Mouse (Mus musculus) adrenal gland, postnatal 10 days (tissue): ENCODE measurements around the gene Rnf26. TPM values are rescaled to one million over a fixed set of nuclear protein-coding genes. Genes with fewer than 3 reads are reported as not detected.
A peak's percentile ranks its signal among the peaks of the same experiment; 100 is the strongest.

Source experiments
- DNase-seq: peaks from one replicate; pipeline ENCODE4 v3.0.0; 2021; ENCODE audit warnings: mixed read lengths
- long read RNA-seq, 2 experiments: library from polyadenylated mRNA; stranded (forward); transcript quantifications; one replicate each; pipeline ENCODE4 v2.0.0; 2021
- total RNA-seq, 2 experiments: library from RNA; stranded (reverse); gene quantifications; 2 replicates each; pipeline ENCODE4 v1.2.3; 2021

Rnf26 gene
- total RNA-seq, result 10 to 100 TPM; 29.3 to 35.5 TPM
- long read RNA-seq, experiment 1, transcript Rnf26-201 (1 exons, 2,724 nt), result major isoform, 51 of 56 reads
- long read RNA-seq, experiment 1, partial matches to known transcripts, result 0 of 56 reads
- long read RNA-seq, experiment 1, other reads (novel, unspliced or antisense), result 5 of 56 reads
- long read RNA-seq, experiment 2, transcript Rnf26-201 (1 exons, 2,724 nt), result major isoform, 54 of 54 reads
- long read RNA-seq, experiment 2, partial matches to known transcripts, result 0 of 54 reads
- long read RNA-seq, experiment 2, other reads (novel, unspliced or antisense), result 0 of 54 reads

GRCm38 (mm10) chr9:44113105-44113789 is at the start of gene Rnf26, which contains the start of gene Gm49380:
Gene Rnf26, minus strand, starts transcription at chr9:44113517.
Gene Gm49380, minus strand, starts transcription at chr9:44113500.
- DNase-seq, result peak; percentile 96

GRCm38 (mm10) chr9:44159886-44160285 is 46.6 kb upstream of the Rnf26 start:
- DNase-seq, result no peak

- DNase-seq, result peak; percentile 45
Observed at GRCm38 (mm10) chr9:44147290-44147689, 34.0 kb upstream of the Rnf26 start.

- no peak for DNase-seq
Observed at GRCm38 (mm10) chr9:44144718-44145060, 31.4 kb upstream of the Rnf26 start.

- DNase-seq, result peak; percentile 53
Observed at GRCm38 (mm10) chr9:44144023-44144717, 30.9 kb upstream of the Rnf26 start.

- DNase-seq, result no peak
Observed at GRCm38 (mm10) chr9:44143421-44143820, 30.1 kb upstream of the Rnf26 start.

- no peak for DNase-seq
Observed at GRCm38 (mm10) chr9:44141951-44142350, 28.6 kb upstream of the Rnf26 start.

GRCm38 (mm10) chr9:44137846-44138245 is 24.5 kb upstream of the Rnf26 start:
- no peak for DNase-seq

- DNase-seq, result no peak
Observed at GRCm38 (mm10) chr9:44135731-44136411, 22.6 kb upstream of the Rnf26 start.

GRCm38 (mm10) chr9:44134851-44135730 is 21.8 kb upstream of the Rnf26 start:
- peak; percentile 83 for DNase-seq

GRCm38 (mm10) chr9:44134101-44134850 is 21.0 kb upstream of the Rnf26 start, which contains the start of gene Mcam:
Gene Mcam, plus strand, starts transcription at chr9:44134469.
- peak; percentile 88 for DNase-seq

- DNase-seq, result no peak
Observed at GRCm38 (mm10) chr9:44133287-44133686, 20.0 kb upstream of the Rnf26 start.

GRCm38 (mm10) chr9:44132200-44132599 is 18.9 kb upstream of the Rnf26 start:
- DNase-seq, result no peak

- no peak for DNase-seq
Observed at GRCm38 (mm10) chr9:44131276-44131590, 17.9 kb upstream of the Rnf26 start.

GRCm38 (mm10) chr9:44130581-44131275 is 17.4 kb upstream of the Rnf26 start:
- peak; percentile 56 for DNase-seq

- peak; percentile 77 for DNase-seq
Observed at GRCm38 (mm10) chr9:44130034-44130433, 16.7 kb upstream of the Rnf26 start.

GRCm38 (mm10) chr9:44129633-44130032 is 16.3 kb upstream of the Rnf26 start:
- DNase-seq, result no peak

- DNase-seq, result peak; percentile 45
Observed at GRCm38 (mm10) chr9:44127351-44127801, 14.1 kb upstream of the Rnf26 start.

GRCm38 (mm10) chr9:44126746-44127145 is 13.4 kb upstream of the Rnf26 start:
- no peak for DNase-seq
